Mouse (Mus musculus): ENCODE measurements around the gene 1700042G07Rik. TPM values are rescaled to one million over a fixed set of nuclear protein-coding genes. Genes with fewer than 3 reads are reported as not detected.
A peak's percentile ranks its signal among the peaks of the same experiment; 100 is the strongest.
"Not testable (repeated sequence)": the region's sequence is repeated elsewhere in the genome, so short reads cannot be mapped to it uniquely, and the experiment has no call there.

The 1700042G07Rik gene
- total RNA-seq, 2 experiments from 2014 or later, result not detected

DNA sequence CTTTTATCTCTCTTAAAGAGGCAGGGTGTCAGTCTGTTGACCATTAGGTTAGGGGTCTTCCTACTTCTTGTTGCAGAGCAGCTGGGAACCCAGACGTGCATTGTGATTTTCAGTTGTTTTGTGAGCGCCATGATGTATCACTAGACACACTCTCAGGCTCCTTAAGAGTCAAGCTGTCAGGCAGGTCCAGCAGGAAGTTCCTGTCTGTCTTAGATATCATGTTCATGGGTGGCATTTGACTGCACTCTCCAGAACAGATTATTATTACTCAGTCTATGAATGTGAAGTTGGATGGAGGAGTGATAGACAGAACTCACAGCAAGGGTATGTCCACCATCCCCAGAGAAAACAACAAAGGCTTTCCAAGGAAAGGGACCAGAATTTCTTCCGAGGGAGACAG, 31.2 kb downstream of the 1700042G07Rik start:
- no peak for DNase-seq (ENCODE audit: low spot score in 2 of 2)

GRCm38 (mm10) chr4:116206531-116206930, 33.4 kb downstream of the 1700042G07Rik start:
- DNase-seq (ENCODE audit: low spot score in 2 of 2), result no peak

- DNase-seq (ENCODE audit: low spot score in 2 of 2), result no peak
These were observed 35.7 kb downstream of the 1700042G07Rik start for GRCm38 (mm10) chr4:116208891-116209290.

- no peak for DNase-seq (ENCODE audit: low spot score in 2 of 2)
These were observed 42.9 kb downstream of the 1700042G07Rik start for GRCm38 (mm10) chr4:116215895-116216605.

GRCm38 (mm10) chr4:116217046-116217445, 43.9 kb downstream of the 1700042G07Rik start:
- no peak for DNase-seq (ENCODE audit: low spot score in 2 of 2)

DNA sequence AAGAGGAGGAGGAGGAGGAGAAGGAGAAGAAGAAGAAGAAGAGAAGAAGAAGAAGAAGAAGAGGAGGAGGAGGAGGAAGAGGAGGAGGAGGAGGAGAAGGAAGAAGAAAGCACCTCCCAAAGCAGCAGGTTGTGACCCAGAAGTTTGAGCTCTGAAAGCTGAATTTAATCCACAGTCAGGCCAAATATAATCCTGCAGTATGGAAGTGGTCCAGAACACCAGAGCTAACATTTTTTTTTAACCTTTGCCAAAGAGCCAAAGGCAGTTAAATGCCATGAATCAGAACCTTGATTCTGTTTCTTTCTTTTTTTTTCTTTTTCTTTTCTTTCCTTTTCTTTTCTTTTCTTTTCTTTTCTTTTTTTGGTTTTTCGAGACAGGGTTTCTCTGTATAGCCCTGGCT, 44.5 kb downstream of the 1700042G07Rik start:
- DNase-seq (ENCODE audit: low spot score in 2 of 2), result not testable (repeated sequence)

DNA sequence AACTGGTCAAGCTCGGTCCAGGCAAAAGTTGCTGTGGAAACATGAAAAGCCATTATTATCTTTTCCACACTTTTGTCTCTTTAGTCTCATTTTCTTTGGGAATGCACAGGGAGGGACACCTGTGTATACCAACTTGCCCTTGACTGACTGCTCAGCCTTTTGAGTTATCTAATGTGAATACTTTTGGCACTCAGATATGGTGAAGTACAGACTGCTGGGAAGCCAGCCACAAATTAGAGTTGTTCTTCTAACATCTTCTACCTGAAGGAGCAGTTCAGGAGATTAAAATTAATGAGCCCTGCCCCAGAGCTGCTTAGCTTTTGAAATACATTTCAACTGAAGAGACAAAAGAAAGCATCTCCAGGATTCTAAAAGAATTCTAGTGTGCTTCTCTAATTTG, 45.9 kb downstream of the 1700042G07Rik start:
- DNase-seq (ENCODE audit: low spot score in 2 of 2), result no peak

DNA sequence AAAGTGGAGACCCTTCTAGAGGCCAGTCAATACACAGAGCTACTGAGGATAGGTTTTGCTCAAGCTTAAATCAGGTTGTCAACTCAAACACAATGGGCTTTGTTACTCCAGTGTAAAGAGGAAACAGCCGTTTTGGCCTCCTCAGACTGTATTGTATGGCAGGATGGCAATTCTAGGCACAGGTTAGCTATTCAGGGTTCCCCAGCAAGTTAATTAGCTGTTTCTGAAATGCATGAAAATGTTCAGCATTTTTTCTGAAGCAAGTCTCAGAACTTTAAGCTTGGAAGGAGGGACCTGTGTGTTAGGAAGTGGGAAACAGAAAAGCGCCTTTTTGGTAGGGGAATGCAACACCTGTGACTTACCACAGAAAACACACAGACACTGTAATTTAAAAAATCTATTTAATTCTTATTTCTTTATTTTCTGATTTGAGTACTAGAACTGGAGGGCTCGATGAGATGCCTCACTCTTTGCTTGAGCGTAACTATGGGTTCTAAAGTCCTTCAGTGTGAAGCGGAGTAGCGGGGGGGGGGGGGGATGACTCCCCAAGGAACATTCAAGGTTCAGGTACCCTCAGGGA, 47.0 kb downstream of the 1700042G07Rik start:
- DNase-seq (ENCODE audit: low spot score in 2 of 2), result no peak

GRCm38 (mm10) chr4:116220780-116221139, 47.6 kb downstream of the 1700042G07Rik start:
- no peak for DNase-seq (ENCODE audit: low spot score in 2 of 2)

- peak; percentile 96 to 97 for DNase-seq (ENCODE audit: low spot score in 2 of 2)
These were observed 48.1 kb downstream of the 1700042G07Rik start, which contains the start of gene Pik3r3 for GRCm38 (mm10) chr4:116221140-116221851. Pik3r3 (plus strand) TSS chr4:116221618.

DNA sequence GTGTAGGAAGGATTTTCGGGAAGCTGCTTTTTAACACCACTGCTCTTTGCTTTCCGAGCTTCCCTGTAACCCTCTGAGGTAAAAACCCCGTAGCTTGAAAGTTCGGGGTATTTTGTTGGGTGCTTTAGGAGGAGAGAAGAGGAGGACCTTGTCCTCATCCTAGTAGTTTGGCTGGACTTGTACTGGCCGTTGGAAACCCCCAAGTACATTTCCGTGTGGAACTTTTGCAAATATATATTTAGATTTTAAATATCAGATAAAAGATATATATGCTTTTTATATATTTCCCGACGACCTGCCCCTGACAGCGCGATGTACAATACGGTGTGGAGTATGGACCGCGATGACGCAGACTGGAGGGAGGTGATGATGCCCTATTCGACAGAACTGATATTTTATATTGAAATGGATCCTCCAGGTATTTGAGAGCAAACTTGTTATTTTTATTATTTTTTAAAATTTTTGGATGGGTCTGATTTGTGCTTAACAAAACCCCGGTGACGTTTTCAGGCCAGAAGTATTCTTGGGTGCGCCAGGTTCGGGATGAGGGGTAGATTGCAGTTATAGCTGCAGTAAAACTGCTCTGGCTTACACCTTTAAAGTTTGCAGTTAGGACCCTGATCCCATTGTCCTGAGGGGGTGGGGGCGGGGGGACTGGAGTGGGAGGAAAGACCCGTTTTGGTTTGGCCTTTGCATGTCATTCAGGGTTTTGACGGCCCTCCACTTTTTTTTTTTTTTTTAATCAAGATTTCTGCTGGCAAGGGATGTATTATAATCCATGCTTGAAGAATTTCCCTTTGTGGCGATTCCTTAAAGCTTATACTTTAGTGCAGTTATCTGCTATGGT, 49.0 kb downstream of the 1700042G07Rik start:
- DNase-seq (ENCODE audit: low spot score in 2 of 2), result no peak

DNA sequence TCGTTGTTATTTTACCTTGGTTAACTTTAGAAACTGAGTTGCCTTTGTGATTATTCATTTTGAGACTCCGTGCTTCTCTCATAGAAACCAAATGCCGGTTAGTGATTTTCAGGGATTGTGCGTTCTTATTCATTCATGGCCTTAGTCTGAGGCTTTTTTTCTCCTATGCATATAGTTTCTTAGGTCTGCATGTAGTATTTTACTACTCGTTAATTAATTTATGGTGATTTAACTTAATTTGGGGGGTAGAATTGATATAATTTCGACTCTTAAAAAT, 49.6 kb downstream of the 1700042G07Rik start:
- no peak for DNase-seq (ENCODE audit: low spot score in 2 of 2)

Other genes with a start within 250 kb of the 1700042G07Rik start
- not detected for gene Dmbx1, start 233.4 kb upstream of the 1700042G07Rik start, total RNA-seq (2021)
- gene Faah, start 155.4 kb upstream of the 1700042G07Rik start, total RNA-seq (2021), result 10 to 100 TPM in 1 of 2 experiments, 1 to 10 TPM in 1; 10.0 to 10.3 TPM
- gene Nsun4, start 119.5 kb upstream of the 1700042G07Rik start, total RNA-seq (2021), result 10 to 100 TPM; 27.8 to 28.7 TPM
- gene Uqcrh, start 98.3 kb upstream of the 1700042G07Rik start, total RNA-seq (2021), result 100 to 1,000 TPM; 468 to 515 TPM
- gene Lrrc41, start 98.1 kb upstream of the 1700042G07Rik start, total RNA-seq (2021), result 10 to 100 TPM; 70.4 to 74.7 TPM
- gene Rad54l, start 49.7 kb upstream of the 1700042G07Rik start, total RNA-seq (2021), result 10 to 100 TPM; 12.1 to 12.3 TPM
- 10 to 100 TPM; 65.6 to 66.7 TPM for gene Pomgnt1, start 49.5 kb upstream of the 1700042G07Rik start, total RNA-seq (2021)
- gene Lurap1, start 22.0 kb upstream of the 1700042G07Rik start, total RNA-seq (2021), result 1 to 10 TPM; 6.8 to 7.5 TPM
- 1 to 10 TPM in 1 of 2 experiments, under 1 TPM in 1; 0.17 to 1.6 TPM for gene Tspan1, start 5.8 kb upstream of the 1700042G07Rik start, total RNA-seq (2021)
- gene Gm49337, start within 50 bp of the 1700042G07Rik start, total RNA-seq (2021), result not detected
- 10 to 100 TPM; 16.7 to 19.7 TPM for gene Pik3r3, start 48.2 kb downstream of the 1700042G07Rik start, total RNA-seq (2021)